Mouse (Mus musculus): ENCODE data around the gene Lpar1. TPM values are rescaled to one million over a fixed set of nuclear protein-coding genes. Genes with fewer than 3 reads are reported as not detected.

The Lpar1 gene
- polyA plus RNA-seq (2015; fragmentation: Nextera tagmentation; extraction: Ambion mirVana): 36.4 and 37.5 TPM in 2 replicates

DNA sequence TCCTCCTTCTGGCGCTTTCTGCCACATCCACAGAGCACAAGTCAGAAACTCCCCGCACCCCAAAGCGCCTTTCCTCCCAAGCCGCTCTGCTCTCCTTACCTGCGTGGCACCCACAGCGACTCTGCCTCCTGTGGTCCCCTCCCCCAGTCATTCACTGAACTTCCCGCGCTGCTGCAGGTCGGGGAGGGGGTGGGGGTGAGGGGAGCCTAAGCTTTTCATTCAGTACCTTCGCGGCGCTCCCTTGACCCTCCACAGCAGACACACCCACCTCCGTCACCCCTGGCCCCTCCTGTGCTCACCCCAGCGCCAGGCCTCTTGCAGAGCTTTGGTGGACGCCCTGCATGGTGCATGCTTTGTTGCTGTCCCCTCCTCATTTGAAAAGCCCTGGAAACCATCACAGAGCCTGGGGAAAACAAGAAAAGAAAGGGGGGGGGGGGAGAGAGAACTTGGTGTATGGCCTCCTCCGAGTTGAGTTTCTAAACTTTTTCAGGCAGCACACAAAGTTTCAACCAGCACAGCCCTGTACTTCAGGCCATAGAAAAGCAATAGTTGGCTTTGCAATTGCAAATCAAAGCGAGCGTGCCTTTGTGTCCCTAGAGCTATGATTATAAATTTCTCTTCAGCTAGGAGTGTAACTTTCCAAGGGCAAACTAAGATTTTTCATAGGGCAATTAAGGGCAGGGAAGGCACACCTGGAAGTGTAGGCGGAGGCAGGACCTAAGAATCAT, at the start of gene Lpar1:
TSS of gene Lpar1 (minus strand) at position 268 of the 728 bp plus-strand sequence.
- no peak for TF ChIP-seq EP300 (optimal IDR thresholded peaks at IDR 0.05)
- no peak for TF ChIP-seq CTCF (IDR thresholded peaks at IDR 0.05; ENCODE audit: low read depth)
- 14% methylated on average over 13 of the region's 19 CpGs for WGBS
- ATAC-seq (ENCODE audit: low FRiP score, low TSS enrichment): peak; percentile 53

DNA sequence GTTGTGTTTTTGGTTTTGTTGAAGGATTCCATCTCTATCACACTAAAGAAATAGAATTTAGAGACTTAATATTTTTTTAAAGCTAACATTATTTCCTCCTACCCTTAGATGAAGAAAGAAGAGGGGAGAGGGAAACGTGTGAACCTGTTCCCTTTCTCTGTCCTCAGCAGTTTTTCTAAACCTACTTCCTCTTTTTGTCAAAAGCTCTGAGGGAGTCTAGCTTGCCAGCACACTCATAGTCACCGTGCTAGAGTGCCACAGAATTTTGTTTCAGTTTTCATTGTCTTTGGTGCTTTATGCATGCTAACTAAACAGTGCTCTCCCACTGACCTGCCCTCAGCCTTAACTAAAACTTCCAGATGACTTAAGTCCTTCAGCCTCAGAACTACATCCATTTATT, 32.2 kb upstream of the Lpar1 start:
- ATAC-seq (ENCODE audit: low FRiP score, low TSS enrichment) (no peak), DNase-seq (ENCODE audit: low spot score) (no peak)
- no peak overlapping the region for H3K27ac ChIP-seq (replicated peaks)
- H3K27me3 ChIP-seq (ENCODE audit: control insufficient read depth, insufficient read depth, low read length): no peaks in the 10 kb centered on the region
- TF ChIP-seq EP300 (optimal IDR thresholded peaks at IDR 0.05): no peak
- no peaks in the 10 kb centered on the region for H3K36me3 ChIP-seq (ENCODE audit: control insufficient read depth, insufficient read depth, low read length)
- H3K4me1 ChIP-seq (replicated peaks; ENCODE audit: control insufficient read depth, insufficient read depth): no peaks in the 10 kb centered on the region
- H3K9me3 ChIP-seq (ENCODE audit: control insufficient read depth, low read length): no peaks in the 10 kb centered on the region
- 12% methylated on average over 2 of the region's 2 CpGs for WGBS
- no peak overlapping the region for H3K9ac ChIP-seq (ENCODE audit: low read length)
- no peak overlapping the region for H3K4me2 ChIP-seq (replicated peaks; ENCODE audit: low read depth)
- no peak overlapping the region for H3K4me3 ChIP-seq (ENCODE audit: low read depth, low read length)

More for the DNA sequence above, at the start of gene Lpar1:
- Histone ChIP-seq H3K4me3 (ENCODE audit: low read depth, low read length) (peak within 1 kb of the TSS; percentile 77), H3K9me3 (ENCODE audit: control insufficient read depth, low read length) (no peaks in the 10 kb centered on the region), H3K27ac (replicated peaks) (peak within 1 kb of the TSS; percentile 93), H3K4me2 (replicated peaks; ENCODE audit: low read depth) (peak within 1 kb of the TSS; percentile 93), H3K36me3 (ENCODE audit: control insufficient read depth, insufficient read depth, low read length) (no peaks in the 10 kb centered on the region), H3K27me3 (ENCODE audit: control insufficient read depth, insufficient read depth, low read length) (no peaks in the 10 kb centered on the region), H3K9ac (ENCODE audit: low read length) (peak within 1 kb of the TSS; percentile 84), H3K4me1 (replicated peaks; ENCODE audit: control insufficient read depth, insufficient read depth) (no peaks in the 10 kb centered on the region)
- peak; percentile 62 for DNase-seq (ENCODE audit: low spot score)

DNA sequence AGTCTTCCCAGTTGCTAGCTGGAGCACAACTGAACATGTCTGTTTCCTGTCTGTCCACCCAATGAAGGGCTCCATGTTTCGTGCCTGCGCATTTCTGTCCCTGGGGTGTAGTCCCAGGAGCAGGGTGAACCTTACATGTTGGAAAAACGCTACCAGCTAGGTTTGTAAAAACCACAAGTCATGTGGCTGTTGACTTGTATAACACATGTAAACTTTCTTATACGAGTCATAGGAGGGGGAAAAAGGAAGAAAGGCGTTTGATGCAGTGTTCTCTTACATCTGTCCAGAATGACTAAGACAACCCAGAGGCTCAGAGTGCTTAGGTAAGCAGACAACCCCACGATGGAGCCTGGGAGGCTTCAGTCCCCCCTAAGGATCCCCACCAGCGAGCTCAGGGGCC, 27.5 kb upstream of the Lpar1 start:
- Histone ChIP-seq H3K36me3 (ENCODE audit: control insufficient read depth, insufficient read depth, low read length) (no peaks in the 10 kb centered on the region), H3K4me2 (replicated peaks; ENCODE audit: low read depth) (no peak overlapping the region), H3K4me3 (ENCODE audit: low read depth, low read length) (no peak overlapping the region), H3K27ac (replicated peaks) (no peak overlapping the region), H3K27me3 (ENCODE audit: control insufficient read depth, insufficient read depth, low read length) (no peaks in the 10 kb centered on the region), H3K9me3 (ENCODE audit: control insufficient read depth, low read length) (no peaks in the 10 kb centered on the region), H3K9ac (ENCODE audit: low read length) (no peak overlapping the region), H3K4me1 (replicated peaks; ENCODE audit: control insufficient read depth, insufficient read depth) (no peaks in the 10 kb centered on the region)
- no peak for ATAC-seq (ENCODE audit: low FRiP score, low TSS enrichment)
- WGBS: 68% methylated on average over 7 of the region's 7 CpGs
- DNase-seq (ENCODE audit: low spot score): no peak
- no peak for TF ChIP-seq EP300 (optimal IDR thresholded peaks at IDR 0.05)
- no peak for TF ChIP-seq CTCF (IDR thresholded peaks at IDR 0.05; ENCODE audit: low read depth)

DNA sequence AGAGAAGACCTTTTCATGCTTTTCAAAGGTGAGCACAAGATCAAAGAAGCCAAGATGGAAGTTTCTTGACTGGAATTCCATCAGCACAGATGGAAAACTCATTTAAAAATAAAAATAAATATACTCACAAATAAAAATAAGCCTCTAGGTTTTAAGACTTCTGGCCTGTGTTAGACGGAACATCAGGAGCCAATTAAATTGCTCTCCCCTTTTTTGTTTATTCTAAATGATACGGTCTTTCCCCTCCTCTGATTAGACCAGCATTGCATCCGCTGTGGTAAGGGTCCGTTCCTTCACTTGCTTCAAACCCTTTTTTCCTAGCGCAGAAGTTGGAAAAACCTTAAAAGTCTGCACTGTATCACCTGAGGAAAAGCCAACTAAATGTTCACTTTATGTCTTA, 26.8 kb upstream of the Lpar1 start:
- no peak for DNase-seq (ENCODE audit: low spot score)
- Histone ChIP-seq H3K36me3 (ENCODE audit: control insufficient read depth, insufficient read depth, low read length) (no peaks in the 10 kb centered on the region), H3K4me2 (replicated peaks; ENCODE audit: low read depth) (no peak overlapping the region), H3K4me3 (ENCODE audit: low read depth, low read length) (no peak overlapping the region), H3K9me3 (ENCODE audit: control insufficient read depth, low read length) (no peaks in the 10 kb centered on the region), H3K9ac (ENCODE audit: low read length) (no peak overlapping the region), H3K27ac (replicated peaks) (no peak overlapping the region), H3K4me1 (replicated peaks; ENCODE audit: control insufficient read depth, insufficient read depth) (no peaks in the 10 kb centered on the region), H3K27me3 (ENCODE audit: control insufficient read depth, insufficient read depth, low read length) (no peaks in the 10 kb centered on the region)
- TF ChIP-seq CTCF (IDR thresholded peaks at IDR 0.05; ENCODE audit: low read depth) (no peak), EP300 (optimal IDR thresholded peaks at IDR 0.05) (no peak)
- WGBS: 70% methylated on average over 5 of the region's 5 CpGs
- ATAC-seq (ENCODE audit: low FRiP score, low TSS enrichment): no peak

DNA sequence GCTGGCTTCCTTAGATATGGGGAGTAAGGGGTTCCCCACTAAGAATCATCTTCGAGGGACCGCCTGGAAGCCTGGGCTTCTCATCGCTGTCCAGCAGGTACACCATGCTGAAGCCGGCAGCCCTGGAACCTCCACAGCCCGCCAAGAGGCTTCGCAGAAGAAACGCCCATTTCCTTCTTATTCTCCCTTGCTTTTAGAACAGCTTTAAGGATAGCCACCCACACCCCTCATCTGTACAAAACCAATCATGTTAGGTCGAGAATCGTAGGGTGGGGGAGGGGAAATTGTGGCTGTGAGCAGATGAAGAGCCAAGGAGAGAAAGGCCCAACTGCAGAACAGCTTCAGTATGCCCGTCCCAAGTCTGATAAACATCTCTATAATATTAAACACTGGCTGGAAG, 26.4 kb upstream of the Lpar1 start:
- Histone ChIP-seq H3K4me3 (ENCODE audit: low read depth, low read length) (no peak overlapping the region), H3K4me2 (replicated peaks; ENCODE audit: low read depth) (no peak overlapping the region), H3K9me3 (ENCODE audit: control insufficient read depth, low read length) (no peaks in the 10 kb centered on the region), H3K27ac (replicated peaks) (no peak overlapping the region), H3K27me3 (ENCODE audit: control insufficient read depth, insufficient read depth, low read length) (no peaks in the 10 kb centered on the region), H3K4me1 (replicated peaks; ENCODE audit: control insufficient read depth, insufficient read depth) (no peaks in the 10 kb centered on the region), H3K9ac (ENCODE audit: low read length) (no peak overlapping the region), H3K36me3 (ENCODE audit: control insufficient read depth, insufficient read depth, low read length) (no peaks in the 10 kb centered on the region)
- ATAC-seq (ENCODE audit: low FRiP score, low TSS enrichment): no peak
- TF ChIP-seq CTCF (IDR thresholded peaks at IDR 0.05; ENCODE audit: low read depth) (no peak), EP300 (optimal IDR thresholded peaks at IDR 0.05) (no peak)
- 66% methylated on average over 10 of the region's 10 CpGs for WGBS
- DNase-seq (ENCODE audit: low spot score): no peak

DNA sequence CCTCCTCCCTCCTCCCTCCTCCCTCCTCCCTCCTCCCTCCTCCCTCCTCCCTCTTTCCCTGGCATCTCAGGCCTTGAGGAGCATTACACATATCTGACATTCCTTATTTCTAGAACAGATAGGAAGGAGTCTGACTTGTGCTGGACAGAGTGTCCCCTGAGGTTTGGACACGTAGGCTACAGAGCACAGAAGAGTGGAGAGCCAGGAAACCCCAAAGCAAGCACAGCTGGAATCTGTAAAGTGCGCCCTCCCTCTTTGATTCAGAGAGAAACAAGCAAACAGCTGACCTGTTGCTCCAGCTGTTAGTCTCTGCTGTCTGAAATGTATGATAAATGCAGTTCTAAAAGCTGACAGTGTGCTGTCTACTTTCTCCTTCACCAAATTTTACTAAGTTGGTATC, 24.8 kb upstream of the Lpar1 start:
- WGBS: 33% methylated on average over 2 of the region's 2 CpGs
- Histone ChIP-seq H3K27ac (replicated peaks) (no peak overlapping the region), H3K9me3 (ENCODE audit: control insufficient read depth, low read length) (no peaks in the 10 kb centered on the region), H3K4me3 (ENCODE audit: low read depth, low read length) (no peak overlapping the region), H3K9ac (ENCODE audit: low read length) (no peak overlapping the region), H3K4me1 (replicated peaks; ENCODE audit: control insufficient read depth, insufficient read depth) (no peaks in the 10 kb centered on the region), H3K27me3 (ENCODE audit: control insufficient read depth, insufficient read depth, low read length) (no peaks in the 10 kb centered on the region), H3K4me2 (replicated peaks; ENCODE audit: low read depth) (no peak overlapping the region), H3K36me3 (ENCODE audit: control insufficient read depth, insufficient read depth, low read length) (no peaks in the 10 kb centered on the region)
- ATAC-seq (ENCODE audit: low FRiP score, low TSS enrichment) (peak; percentile 66; the same call in 1 of the 2 replicates), DNase-seq (ENCODE audit: low spot score) (no peak)
- TF ChIP-seq CTCF (IDR thresholded peaks at IDR 0.05; ENCODE audit: low read depth): peak; percentile 41
- TF ChIP-seq EP300 (optimal IDR thresholded peaks at IDR 0.05): no peak
